Mouse (Mus musculus) gastrocnemius, postnatal 36 days (tissue): ENCODE results near the gene Pla2g10. TPM values are rescaled to one million over a fixed set of nuclear protein-coding genes. Genes with fewer than 3 reads are reported as not detected.

Experiments used
- total RNA-seq, 2 experiments: library from RNA; stranded (reverse); gene quantifications; 2 replicates each; pipeline ENCODE4 v1.2.3; 2021

Gene Pla2g10
- total RNA-seq, 2 experiments from 2014 or later = not detected

Other genes starting within 250 kb of the Pla2g10 start
- gene Parn, start 62.8 kb downstream of the Pla2g10 start, total RNA-seq = 1 to 10 TPM; 5.5 to 7.5 TPM
- 10 to 100 TPM; 29.7 to 35.0 TPM for gene Bfar, start 59.1 kb downstream of the Pla2g10 start, total RNA-seq
- gene 3110001I22Rik, start 59.1 kb downstream of the Pla2g10 start, total RNA-seq = 1 to 10 TPM; 1.5 to 2.2 TPM
- 10 to 100 TPM; 29.9 to 32.7 TPM for gene Rrn3, start 49.7 kb upstream of the Pla2g10 start, total RNA-seq
- gene Ntan1, start 87.9 kb upstream of the Pla2g10 start, total RNA-seq = 10 to 100 TPM; 37.3 to 39.9 TPM
- 10 to 100 TPM; 41.9 to 45.6 TPM for gene Pdxdc1, start 172.1 kb upstream of the Pla2g10 start, total RNA-seq
- under 1 TPM; 0.49 to 0.69 TPM for gene Mpv17l, start 172.2 kb upstream of the Pla2g10 start, total RNA-seq